Mouse (Mus musculus): ENCODE data around the gene Gm11032.
"Not testable (repeated sequence)": the region's sequence is repeated elsewhere in the genome, so short reads cannot be mapped to it uniquely, and the experiment has no call there.

The Gm11032 gene

GRCm38 (mm10) chr11:4620017-4620485 lies at the start of gene Gm11032:
TSS of gene Gm11032 (plus strand) at chr11:4620067.
- no peak for DNase-seq (ENCODE audit: low read depth, low spot score)

- DNase-seq (ENCODE audit: low read depth, low spot score): no peak
Measured at GRCm38 (mm10) chr11:4571491-4571901, 48.4 kb upstream of the Gm11032 start.

- not testable (repeated sequence) for DNase-seq (ENCODE audit: low read depth, low spot score)
Measured at GRCm38 (mm10) chr11:4576090-4576732, 43.7 kb upstream of the Gm11032 start.

- no peak for DNase-seq (ENCODE audit: low read depth, low spot score)
Measured at GRCm38 (mm10) chr11:4577079-4577478, 42.8 kb upstream of the Gm11032 start.

GRCm38 (mm10) chr11:4578682-4579081 lies 41.2 kb upstream of the Gm11032 start:
- DNase-seq (ENCODE audit: low read depth, low spot score): no peak

GRCm38 (mm10) chr11:4591811-4592210 lies 28.1 kb upstream of the Gm11032 start:
- no peak for DNase-seq (ENCODE audit: low read depth, low spot score)

GRCm38 (mm10) chr11:4593491-4593848 lies 26.4 kb upstream of the Gm11032 start:
- DNase-seq (ENCODE audit: low read depth, low spot score): no peak

- DNase-seq (ENCODE audit: low read depth, low spot score): peak; percentile 27
Measured at GRCm38 (mm10) chr11:4593849-4594607, 25.8 kb upstream of the Gm11032 start.

- DNase-seq (ENCODE audit: low read depth, low spot score): peak; percentile 97
Measured at GRCm38 (mm10) chr11:4594608-4595500, 25.0 kb upstream of the Gm11032 start, which contains the start of gene Mtmr3. TSS of gene Mtmr3 (minus strand) at chr11:4594863.

GRCm38 (mm10) chr11:4598411-4598810 lies 21.5 kb upstream of the Gm11032 start:
- DNase-seq (ENCODE audit: low read depth, low spot score): no peak

GRCm38 (mm10) chr11:4599916-4600315 lies 20.0 kb upstream of the Gm11032 start:
- no peak for DNase-seq (ENCODE audit: low read depth, low spot score)

- no peak for DNase-seq (ENCODE audit: low read depth, low spot score)
Measured at GRCm38 (mm10) chr11:4601890-4602289, 18.0 kb upstream of the Gm11032 start.

GRCm38 (mm10) chr11:4602691-4603441 lies 17.0 kb upstream of the Gm11032 start:
- DNase-seq (ENCODE audit: low read depth, low spot score): no peak

- peak; percentile 72 for DNase-seq (ENCODE audit: low read depth, low spot score)
Measured at GRCm38 (mm10) chr11:4604441-4604840, 15.4 kb upstream of the Gm11032 start.

GRCm38 (mm10) chr11:4605414-4605813 lies 14.5 kb upstream of the Gm11032 start:
- DNase-seq (ENCODE audit: low read depth, low spot score): peak; percentile 18

- no peak for DNase-seq (ENCODE audit: low read depth, low spot score)
Measured at GRCm38 (mm10) chr11:4606541-4606940, 13.3 kb upstream of the Gm11032 start.

GRCm38 (mm10) chr11:4611904-4612303 lies 8.0 kb upstream of the Gm11032 start:
- DNase-seq (ENCODE audit: low read depth, low spot score): no peak

- no peak for DNase-seq (ENCODE audit: low read depth, low spot score)
Measured at GRCm38 (mm10) chr11:4620501-4621108, 738 bp downstream of the Gm11032 start.

GRCm38 (mm10) chr11:4621866-4622265 lies 2.0 kb downstream of the Gm11032 start:
- no peak for DNase-seq (ENCODE audit: low read depth, low spot score)

GRCm38 (mm10) chr11:4622442-4622986 lies 2.6 kb downstream of the Gm11032 start:
- no peak for DNase-seq (ENCODE audit: low read depth, low spot score)

Data from mesoderm, embryonic 11.5 days (tissue).